Comparison of ENCODE assay signal across 8 mouse cellular contexts in the genomic region with DNA sequence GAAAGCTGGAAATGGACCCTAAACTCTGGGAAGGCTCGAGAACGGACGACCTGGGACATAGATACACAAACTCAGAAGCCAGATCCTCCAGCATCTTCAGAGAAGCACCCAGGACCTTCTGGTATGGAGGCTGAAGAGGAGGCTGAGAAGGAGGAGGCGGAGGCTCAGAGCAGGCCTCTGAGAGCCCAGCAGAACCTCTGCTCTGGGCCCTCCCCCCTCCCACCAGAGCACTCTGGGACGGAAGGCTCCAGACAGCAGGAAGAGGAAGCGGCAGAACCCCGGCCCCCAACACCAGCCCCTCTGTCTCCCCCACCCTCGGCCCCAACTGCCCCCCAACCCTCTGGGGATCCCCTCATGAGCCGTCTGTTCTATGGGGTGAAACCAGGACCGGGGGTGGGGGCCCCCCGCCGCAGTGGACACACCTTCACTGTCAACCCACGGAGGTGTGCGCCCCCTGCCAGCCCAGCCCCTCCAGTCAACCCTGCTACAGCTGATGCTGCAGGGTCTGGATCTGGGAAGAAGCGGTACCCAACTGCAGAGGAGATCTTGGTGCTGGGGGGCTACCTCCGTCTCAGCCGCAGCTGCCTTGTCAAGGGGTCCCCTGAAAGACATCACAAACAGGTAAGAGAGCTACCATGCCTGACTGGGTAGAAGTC. TPM values are rescaled to one million over a fixed set of nuclear protein-coding genes. Genes with fewer than 3 reads are reported as not detected.
DNase-seq lines count a peak whose midpoint lies in the region; TF ChIP-seq lines count a peak whose summit lies in the region.

No protein-coding gene starts in this region.

- WGBS in heart, embryonic 10.5 days: 28% methylated on average over 17 of the region's 17 CpGs
- WGBS in thymus, adult 2 months: 4% methylated on average over 17 of the region's 17 CpGs

- peaks cover 66% of the 10 kb centered on the region for H3K4me1 ChIP-seq in heart, embryonic 10.5 days
- H3K4me1 ChIP-seq in megakaryocyte, embryonic 14.5 days: peaks cover 91% of the 10 kb centered on the region
- peaks cover 42% of the 10 kb centered on the region for H3K4me1 ChIP-seq in thymus, adult 2 months (replicated peaks; ENCODE audit: control insufficient read depth, insufficient read depth, low read length)

- TF ChIP-seq POLR2A in thymus, adult 2 months (IDR thresholded peaks at IDR 0.05; ENCODE audit: control insufficient read depth, extremely low read depth, insufficient read depth, low read length, poor library complexity): peak; percentile 29; the same call in 1 of the 2 replicates

- peak overlapping the region; percentile 93 for H3K27ac ChIP-seq in heart, embryonic 10.5 days
- peak overlapping the region; percentile 88 for H3K27ac ChIP-seq in thymus, adult 2 months (ENCODE audit: control insufficient read depth, insufficient read depth, low read length)

- H3K4me3 ChIP-seq in heart, embryonic 10.5 days: peak overlapping the region; percentile 71
- H3K4me3 ChIP-seq in megakaryocyte, embryonic 14.5 days (replicated peaks): peak overlapping the region; percentile 97
- peak overlapping the region; percentile 96 for H3K4me3 ChIP-seq in thymus, adult 2 months (ENCODE audit: control insufficient read depth, insufficient read depth, low read length)

- DNase-seq in adrenal gland, postnatal 10 days: peak; percentile 46
- no peak for DNase-seq in adrenal gland, postnatal 25 days
- peak; percentile 69 for DNase-seq in NIH3T3 (ENCODE audit: low read depth)
- DNase-seq in heart, embryonic 10.5 days (ENCODE audit: low spot score): no peak
- peak; percentile 43 to 68 for DNase-seq in kidney, postnatal 25 days
- DNase-seq in thymus, adult 2 months: peak; percentile 69
- DNase-seq in gastrocnemius, adult 18-20 months (ENCODE audit: low spot score): no peak

- no peaks in the 10 kb centered on the region for H3K27me3 ChIP-seq in heart, embryonic 10.5 days (ENCODE audit: insufficient read depth, poor library complexity, severe bottlenecking)
- H3K27me3 ChIP-seq in megakaryocyte, embryonic 14.5 days (replicated peaks): peaks cover 14% of the 10 kb centered on the region
- H3K27me3 ChIP-seq in thymus, adult 2 months (ENCODE audit: control insufficient read depth, insufficient read depth, low read length): no peaks in the 10 kb centered on the region

- H3K9me3 ChIP-seq in heart, embryonic 10.5 days: no peaks in the 10 kb centered on the region
- no peaks in the 10 kb centered on the region for H3K9me3 ChIP-seq in megakaryocyte, embryonic 14.5 days

- no peak for TF ChIP-seq CTCF in thymus, adult 2 months (IDR thresholded peaks at IDR 0.05; ENCODE audit: borderline replicate concordance, control insufficient read depth, extremely low read depth, insufficient read depth, low read length, poor library complexity)

- H3K36me3 ChIP-seq in heart, embryonic 10.5 days: peaks cover 30% of the 10 kb centered on the region
- peaks cover 20% of the 10 kb centered on the region for H3K36me3 ChIP-seq in megakaryocyte, embryonic 14.5 days (replicated peaks; ENCODE audit: low read length)
- no peaks in the 10 kb centered on the region for H3K36me3 ChIP-seq in thymus, adult 2 months (ENCODE audit: control insufficient read depth, insufficient read depth, low read length)

RNA-seq across cellular contexts. Expression of gene Ppp1r18, which starts 2.9 kb away (rescaled TPM):
- total RNA-seq in adrenal gland, postnatal 10 days (2021): 10 to 100 TPM; 35.4 to 35.6 TPM
- 36.5 and 36.8 TPM in 2 replicates for total RNA-seq in adrenal gland, postnatal 25 days (2021)
- 19.9 and 22.2 TPM in 2 replicates for polyA plus RNA-seq in heart, embryonic 10.5 days (2016; fragmentation: Nextera tagmentation; extraction: Ambion mirVana)
- 153 and 168 TPM in 2 replicates for polyA plus RNA-seq in megakaryocyte, embryonic 14.5 days (2012; ENCODE audit: insufficient read depth, low replicate concordance)
- 174 and 176 TPM in 2 replicates for polyA plus RNA-seq in thymus, adult 2 months (2012; rRNA removed)
- 1 to 10 TPM; 4.1 to 5.8 TPM for total RNA-seq in gastrocnemius, adult 18-20 months (2021)

RNA-seq across cellular contexts. Expression of gene Nrm, which starts 7.2 kb away (rescaled TPM):
- 10 to 100 TPM; 12.7 to 18.3 TPM for total RNA-seq in adrenal gland, postnatal 10 days (2021)
- 8.7 and 9.8 TPM in 2 replicates for total RNA-seq in adrenal gland, postnatal 25 days (2021)
- polyA plus RNA-seq in heart, embryonic 10.5 days (2016; fragmentation: Nextera tagmentation; extraction: Ambion mirVana): 56.5 and 58.3 TPM in 2 replicates
- 5.6 TPM in 1 of 2 replicates, not detected in the other for polyA plus RNA-seq in megakaryocyte, embryonic 14.5 days (2012; ENCODE audit: insufficient read depth, low replicate concordance)
- polyA plus RNA-seq in thymus, adult 2 months (2012; rRNA removed): 82.8 and 111 TPM in 2 replicates
- 1 to 10 TPM in 1 of 2 experiments, under 1 TPM in 1; 0.68 to 1.5 TPM for total RNA-seq in gastrocnemius, adult 18-20 months (2021)

RNA-seq across cellular contexts. Expression of gene Dhx16, which starts 11.3 kb away (rescaled TPM):
- 10 to 100 TPM; 36.8 to 38.0 TPM for total RNA-seq in adrenal gland, postnatal 10 days (2021)
- 51.4 and 53.3 TPM in 2 replicates for total RNA-seq in adrenal gland, postnatal 25 days (2021)
- 34.8 and 44.5 TPM in 2 replicates for polyA plus RNA-seq in heart, embryonic 10.5 days (2016; fragmentation: Nextera tagmentation; extraction: Ambion mirVana)
- polyA plus RNA-seq in megakaryocyte, embryonic 14.5 days (2012; ENCODE audit: insufficient read depth, low replicate concordance): 23.2 and 32.1 TPM in 2 replicates
- 174 and 182 TPM in 2 replicates for polyA plus RNA-seq in thymus, adult 2 months (2012; rRNA removed)
- total RNA-seq in gastrocnemius, adult 18-20 months (2021): 10 to 100 TPM; 11.7 to 14.1 TPM

RNA-seq across cellular contexts. Expression of gene Mdc1, which starts 27.0 kb away (rescaled TPM):
- total RNA-seq in adrenal gland, postnatal 10 days (2021): 10 to 100 TPM; 21.9 to 27.1 TPM
- total RNA-seq in adrenal gland, postnatal 25 days (2021): 30.1 and 31.1 TPM in 2 replicates
- polyA plus RNA-seq in heart, embryonic 10.5 days (2016; fragmentation: Nextera tagmentation; extraction: Ambion mirVana): 25.3 and 29.1 TPM in 2 replicates
- 1.2 and 2.3 TPM in 2 replicates for polyA plus RNA-seq in megakaryocyte, embryonic 14.5 days (2012; ENCODE audit: insufficient read depth, low replicate concordance)
- 17.4 and 22.4 TPM in 2 replicates for polyA plus RNA-seq in thymus, adult 2 months (2012; rRNA removed)
- 1 to 10 TPM; 4.2 to 6.7 TPM for total RNA-seq in gastrocnemius, adult 18-20 months (2021)

RNA-seq across cellular contexts. Expression of gene 2310061I04Rik, which starts 28.9 kb away (rescaled TPM):
- 10 to 100 TPM; 58.0 to 70.5 TPM for total RNA-seq in adrenal gland, postnatal 10 days (2021)
- total RNA-seq in adrenal gland, postnatal 25 days (2021): 41.3 and 56.5 TPM in 2 replicates
- 23.8 and 26.7 TPM in 2 replicates for polyA plus RNA-seq in heart, embryonic 10.5 days (2016; fragmentation: Nextera tagmentation; extraction: Ambion mirVana)
- polyA plus RNA-seq in megakaryocyte, embryonic 14.5 days (2012; ENCODE audit: insufficient read depth, low replicate concordance): 101 and 470 TPM in 2 replicates
- polyA plus RNA-seq in thymus, adult 2 months (2012; rRNA removed): 73.4 and 86.8 TPM in 2 replicates
- 10 to 100 TPM; 78.6 to 79.3 TPM for total RNA-seq in gastrocnemius, adult 18-20 months (2021)

Comparison
In these comparisons a context has a peak if more than half of its experiments do, and no peak if none do; other contexts are left out.
1. DNase-seq: peak in adrenal gland, postnatal 10 days (single experiment), NIH3T3 (single experiment), kidney, postnatal 25 days (2 of 2) and thymus, adult 2 months (single experiment); none in adrenal gland, postnatal 25 days (single experiment), heart, embryonic 10.5 days (single experiment) and gastrocnemius, adult 18-20 months (single experiment).
2. Peak in every context shown above with its lines, with median percentiles within 50 percentile points of each other: H3K4me3 ChIP-seq.